Mouse (Mus musculus) lung, adult 2 months (tissue): ENCODE results near the gene Nudt19. TPM values are rescaled to one million over a fixed set of nuclear protein-coding genes. Genes with fewer than 3 reads are reported as not detected.

ENCODE experiments used
- DNase-seq: peaks from one replicate; pipeline ENCODE4 v3.0.0; 2022
- H3K4me1 ChIP-seq: fragments of 200-500 bp; 2 replicates; pipeline ENCODE4 v1.6.1; 2011; ENCODE audit warnings: low read length; ENCODE audit not compliant: control insufficient read depth, insufficient read depth
- H3K4me3 ChIP-seq: fragments of 200-500 bp; replicated peaks from 2 replicates; pipeline ENCODE3; 2011; ENCODE audit warnings: low read depth, mild to moderate bottlenecking, control low read depth, low read length; ENCODE audit errors: extremely low read depth
- CTCF ChIP-seq: fragments of 200-500 bp; IDR thresholded peaks from 2 replicates; pipeline ENCODE4 v1.5.1; 2011; ENCODE audit warnings: mild to moderate bottlenecking, low read length, control low read depth; ENCODE audit not compliant: insufficient read depth
- POLR2A ChIP-seq: fragments of 200-500 bp; IDR thresholded peaks from 2 replicates; pipeline ENCODE4 v1.6.1; 2011; ENCODE audit warnings: low read depth, mild to moderate bottlenecking, control low read depth, low read length, borderline replicate concordance; ENCODE audit errors: extremely low read depth
- WGBS: fragments of 180-500 bp; shearing (Covaris S2); methylation state at CpG from one replicate; pipeline ENCODE4 v1.1.7; 2018; 5-methylcytosine and 5-hydroxymethylcytosine counted together
- polyA plus RNA-seq: library from polyadenylated mRNA; depleted of rRNA; stranded (reverse); fragments of >200 nt; gene quantifications from 2 replicates; pipeline ENCODE4 v1.2.3, GENCODE M21; 2012; rRNA removed

The Nudt19 gene
- 20.6 and 22.3 TPM in 2 replicates for polyA plus RNA-seq

- peaks cover 3% of the 10 kb centered on the region; the same call in 1 of the 2 replicates for H3K4me1 ChIP-seq
- peak within 1 kb of the TSS; percentile 82 for H3K4me3 ChIP-seq
- no peak for DNase-seq
- TF ChIP-seq POLR2A (no peak), CTCF (no peak)
- 56% methylated on average over 4 of the region's 4 CpGs for WGBS
Measured at GRCm38 (mm10) chr7:35556205-35556603, at the start of gene Nudt19. TSS of gene Nudt19 (minus strand) at chr7:35556304.

- Histone ChIP-seq H3K4me1 (no peaks in the 10 kb centered on the region), H3K4me3 (no peak overlapping the region)
- DNase-seq, result no peak
- 92% methylated on average over 5 of the region's 5 CpGs for WGBS
- TF ChIP-seq CTCF (no peak), POLR2A (no peak)
Measured at GRCm38 (mm10) chr7:35602766-35603165, 46.7 kb upstream of the Nudt19 start.

GRCm38 (mm10) chr7:35601106-35601505 lies 45.0 kb upstream of the Nudt19 start:
- Histone ChIP-seq H3K4me1 (no peaks in the 10 kb centered on the region), H3K4me3 (no peak overlapping the region)
- DNase-seq, result no peak
- TF ChIP-seq POLR2A (no peak), CTCF (no peak)
- WGBS, result 81% methylated on average over 6 of the region's 6 CpGs

- DNase-seq, result no peak
- WGBS, result 90% methylated on average over 10 of the region's 10 CpGs
- Histone ChIP-seq H3K4me3 (no peak overlapping the region), H3K4me1 (no peaks in the 10 kb centered on the region)
- no peak for TF ChIP-seq CTCF
- TF ChIP-seq POLR2A, result no peak
Measured at GRCm38 (mm10) chr7:35600031-35600430, 43.9 kb upstream of the Nudt19 start.

- Histone ChIP-seq H3K4me1 (no peaks in the 10 kb centered on the region), H3K4me3 (no peak overlapping the region)
- no peak for TF ChIP-seq CTCF
- TF ChIP-seq POLR2A, result no peak
- 88% methylated on average over 9 of the region's 9 CpGs for WGBS
- DNase-seq, result no peak
Measured at GRCm38 (mm10) chr7:35599492-35599891, 43.4 kb upstream of the Nudt19 start.

GRCm38 (mm10) chr7:35594311-35594710 lies 38.2 kb upstream of the Nudt19 start:
- no peak for DNase-seq
- Histone ChIP-seq H3K4me3 (no peak overlapping the region), H3K4me1 (no peaks in the 10 kb centered on the region)
- TF ChIP-seq CTCF, result no peak
- WGBS, result 90% methylated on average over 5 of the region's 5 CpGs

- 81% methylated on average over 10 of the region's 10 CpGs for WGBS
- H3K4me3 ChIP-seq, result no peak overlapping the region
- H3K4me1 ChIP-seq, result peaks cover 5% of the 10 kb centered on the region; the same call in 1 of the 2 replicates
- no peak for DNase-seq
- TF ChIP-seq CTCF (no peak), POLR2A (no peak)
Measured at GRCm38 (mm10) chr7:35590731-35591191, 34.7 kb upstream of the Nudt19 start.

GRCm38 (mm10) chr7:35589485-35589884 lies 33.4 kb upstream of the Nudt19 start:
- WGBS, result 69% methylated on average over 7 of the region's 7 CpGs
- Histone ChIP-seq H3K4me1 (peaks cover 9% of the 10 kb centered on the region), H3K4me3 (no peak overlapping the region)
- TF ChIP-seq CTCF (no peak), POLR2A (no peak)
- DNase-seq, result no peak

GRCm38 (mm10) chr7:35588680-35589428 lies 32.8 kb upstream of the Nudt19 start:
- DNase-seq, result no peak
- peaks cover 9% of the 10 kb centered on the region for H3K4me1 ChIP-seq
- 64% methylated on average over 9 of the region's 9 CpGs for WGBS
- H3K4me3 ChIP-seq, result no peak overlapping the region
- TF ChIP-seq CTCF (no peak), POLR2A (no peak)

GRCm38 (mm10) chr7:35587728-35588127 lies 31.6 kb upstream of the Nudt19 start:
- TF ChIP-seq CTCF (no peak), POLR2A (no peak)
- no peak for DNase-seq

More at GRCm38 (mm10) chr7:35587728-35588127, 31.6 kb upstream of the Nudt19 start:
- H3K4me1 ChIP-seq, result peaks cover 9% of the 10 kb centered on the region
- H3K4me3 ChIP-seq, result no peak overlapping the region
- WGBS, result 60% methylated on average over 5 of the region's 5 CpGs
